Mouse (Mus musculus): ENCODE measurements around the gene Kcnb1.

The Kcnb1 gene

DNA sequence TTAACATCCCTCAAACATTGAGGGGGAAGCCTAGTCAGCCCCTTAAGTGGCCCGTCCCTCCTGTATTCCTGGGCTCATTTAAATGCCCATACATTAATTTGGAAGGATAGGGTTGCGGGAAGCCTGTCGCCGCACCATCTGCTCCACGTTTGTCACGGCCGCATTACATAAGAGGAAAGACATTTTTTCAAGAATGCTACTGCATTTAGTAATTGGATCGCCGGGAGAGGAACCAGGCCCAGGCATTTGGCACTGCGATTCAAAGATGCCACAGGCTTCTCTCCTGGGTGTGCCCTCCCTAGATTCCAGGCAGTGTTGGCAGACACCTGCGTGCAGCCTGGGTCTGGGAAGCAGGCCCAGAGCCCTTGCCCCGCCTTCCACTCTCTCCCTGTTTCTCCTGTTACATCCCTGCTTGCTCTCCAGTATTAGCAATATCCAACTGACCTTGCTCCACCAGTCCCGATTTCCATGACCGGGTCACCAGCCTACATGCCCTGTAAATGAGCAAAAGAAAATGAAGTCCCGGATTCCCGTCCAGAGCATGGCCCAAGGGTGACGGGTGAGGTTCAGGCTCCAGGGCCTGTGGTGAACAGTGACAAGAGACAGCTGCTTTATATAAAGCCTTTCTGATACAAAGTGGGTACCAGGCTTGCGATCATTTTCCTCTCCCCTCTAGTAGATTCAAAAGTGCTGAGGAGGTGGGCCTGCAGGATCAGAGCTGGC lies 110.3 kb downstream of the Kcnb1 start:
- DNase-seq (ENCODE audit: low spot score in 2 of 2), result peak; percentile 57 to 70

- no peak for DNase-seq (ENCODE audit: low spot score in 2 of 2)
Measured at GRCm38 (mm10) chr2:167078931-167079495, 110.9 kb downstream of the Kcnb1 start.

DNA sequence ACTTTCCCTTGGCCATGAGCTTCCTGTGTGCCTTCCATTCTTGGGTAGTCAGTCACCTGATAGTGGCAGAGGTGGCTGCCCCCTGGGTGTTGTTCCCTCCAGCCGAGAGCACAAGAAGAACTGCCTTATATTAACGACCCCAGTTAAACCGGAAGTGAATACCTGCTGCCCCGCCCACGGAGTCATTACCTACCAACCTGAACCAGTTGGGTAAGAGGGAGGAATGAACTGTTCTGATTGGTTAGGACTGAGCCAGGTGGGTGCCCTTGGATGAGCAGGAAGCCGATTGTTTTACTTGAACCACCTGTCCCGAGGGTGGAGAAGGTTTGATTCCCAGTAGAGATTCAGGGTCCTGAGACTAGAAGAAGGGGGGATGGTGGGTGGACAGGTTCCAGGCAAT lies 111.5 kb downstream of the Kcnb1 start:
- DNase-seq (ENCODE audit: low spot score in 2 of 2), result no peak

GRCm38 (mm10) chr2:167077199-167077962 lies 112.6 kb downstream of the Kcnb1 start:
- no peak for DNase-seq (ENCODE audit: low spot score in 2 of 2)

DNA sequence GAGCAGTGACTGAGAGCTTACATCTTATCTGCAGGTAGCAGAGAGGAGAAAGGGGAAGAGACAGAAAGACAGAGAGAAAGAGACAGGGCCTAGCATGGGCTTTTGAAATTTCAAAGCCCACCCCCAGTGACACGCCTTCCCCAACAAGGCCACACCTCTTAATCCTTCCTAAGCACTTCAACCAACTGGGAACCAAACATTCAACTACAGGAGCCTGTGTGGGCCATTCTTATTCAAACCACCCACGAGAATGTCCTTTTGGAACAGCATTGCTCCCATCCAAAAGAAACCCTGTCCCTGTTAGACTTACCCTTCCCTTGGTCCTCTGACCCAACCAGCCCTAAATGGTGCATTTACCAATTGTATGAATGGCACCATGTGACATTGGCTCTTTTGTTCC lies 113.2 kb downstream of the Kcnb1 start:
- DNase-seq (ENCODE audit: low spot score in 2 of 2), result no peak

DNA sequence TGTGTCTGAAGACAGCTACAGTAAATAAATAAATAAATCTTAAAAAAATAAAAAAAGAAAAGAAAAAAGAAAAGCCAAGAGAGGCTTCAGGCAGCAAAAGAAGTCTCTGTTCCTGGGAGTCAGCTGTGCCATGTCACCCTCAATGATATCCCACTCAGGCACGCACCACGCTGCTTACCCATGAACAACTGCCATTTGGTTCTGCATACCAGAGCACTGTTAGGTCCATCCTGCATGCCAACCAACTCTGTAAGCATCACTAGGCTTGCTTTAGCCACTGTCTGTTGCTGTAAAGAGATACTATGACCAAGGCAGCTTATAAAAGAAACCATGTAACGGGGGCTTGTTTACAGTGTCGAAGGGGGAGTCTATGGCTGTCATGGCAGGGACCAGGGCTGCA lies 113.6 kb downstream of the Kcnb1 start:
- DNase-seq (ENCODE audit: low spot score in 2 of 2), result no peak

- no peak for DNase-seq (ENCODE audit: low spot score in 2 of 2)
Measured at GRCm38 (mm10) chr2:167074587-167074986, 115.4 kb downstream of the Kcnb1 start.

DNA sequence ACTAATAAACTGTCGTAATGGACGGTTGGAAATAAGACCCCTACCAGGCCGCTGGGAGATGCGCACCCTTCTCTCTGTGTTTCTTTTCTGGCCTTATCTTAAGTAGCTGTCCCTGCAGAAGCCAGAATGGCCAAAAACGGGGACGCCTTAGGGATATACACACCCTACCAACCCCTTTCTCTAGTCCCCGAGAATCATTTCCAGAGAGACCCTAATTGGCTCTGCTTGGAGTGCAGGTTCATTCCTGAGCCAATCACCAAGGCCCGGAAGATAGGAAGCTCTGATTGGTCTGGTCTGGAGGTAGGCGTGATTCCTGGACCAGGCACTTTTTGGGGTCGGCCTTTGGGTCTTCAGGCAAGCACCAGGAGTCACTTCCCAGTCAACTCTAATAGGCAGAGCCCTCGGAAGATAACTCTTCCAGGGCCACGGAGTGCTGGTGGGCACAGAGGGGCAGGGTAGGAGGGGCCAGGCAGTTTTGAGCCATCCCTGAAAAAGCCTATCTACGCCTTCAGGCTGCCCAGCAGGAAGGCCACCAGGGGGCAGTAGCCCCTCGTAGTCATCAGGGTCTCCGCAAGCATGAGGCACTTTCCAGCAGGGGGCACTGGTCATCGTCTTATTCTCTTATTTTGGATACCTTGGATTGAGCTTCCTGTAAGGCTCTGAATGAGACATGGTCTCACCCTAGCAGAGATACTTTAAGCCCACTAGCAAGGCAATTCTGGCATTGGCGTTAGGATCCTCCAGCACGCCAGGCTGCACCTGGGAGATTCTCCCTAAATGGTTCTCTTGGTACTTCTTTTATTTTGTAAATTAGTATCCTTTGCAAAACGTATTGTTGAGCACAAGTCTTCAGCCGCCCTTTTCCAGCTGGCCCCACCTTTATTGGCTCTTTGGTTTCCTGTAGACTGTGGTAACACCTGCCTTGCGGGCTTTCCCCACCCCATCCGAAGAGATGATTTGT lies 118.0 kb downstream of the Kcnb1 start:
- peak; percentile 89 to 97 for DNase-seq (ENCODE audit: low spot score in 2 of 2)

- no peak for DNase-seq (ENCODE audit: low spot score in 2 of 2)
Measured at GRCm38 (mm10) chr2:167071266-167071640, 118.7 kb downstream of the Kcnb1 start.

DNA sequence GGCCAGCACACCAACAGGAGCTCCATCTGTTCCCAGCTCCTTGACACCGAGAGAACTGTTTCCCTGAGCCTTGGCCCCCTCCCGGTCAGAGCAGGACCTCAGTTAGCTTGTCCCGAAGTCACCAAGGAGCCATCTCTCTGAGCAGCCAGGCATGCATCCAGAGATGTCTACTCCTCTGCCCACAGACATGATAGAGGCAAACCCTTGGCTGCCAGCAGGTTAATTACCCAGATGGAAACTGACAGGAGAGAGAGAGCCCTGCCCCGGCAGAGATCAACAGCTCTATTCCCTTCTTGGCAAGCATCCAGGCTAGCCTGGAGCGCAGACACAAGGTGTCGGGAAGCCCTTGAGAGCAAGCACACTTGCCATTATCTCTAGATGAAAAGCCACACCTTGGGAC lies 119.6 kb downstream of the Kcnb1 start:
- DNase-seq (ENCODE audit: low spot score in 2 of 2), result no peak

DNA sequence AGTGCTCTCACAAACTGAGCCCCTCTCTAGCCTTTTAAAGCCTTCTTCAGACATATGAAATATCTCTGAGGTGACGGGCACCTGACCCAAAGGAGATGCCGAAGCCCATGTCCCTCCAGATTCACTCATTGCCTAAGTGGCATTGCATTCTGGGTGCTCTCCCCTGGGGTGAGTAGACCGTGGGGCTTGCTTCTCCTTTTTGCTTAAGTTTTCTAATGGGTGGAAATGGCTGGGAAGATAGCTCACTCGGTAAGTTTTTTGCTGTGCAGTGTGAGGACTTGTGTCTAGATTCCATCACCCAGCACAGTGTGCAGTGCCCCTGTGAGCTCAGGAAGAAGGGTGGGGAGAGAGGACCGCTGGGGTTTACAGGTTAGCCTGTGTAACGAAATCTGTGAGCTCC lies 122.4 kb downstream of the Kcnb1 start:
- no peak for DNase-seq (ENCODE audit: low spot score in 2 of 2)

DNA sequence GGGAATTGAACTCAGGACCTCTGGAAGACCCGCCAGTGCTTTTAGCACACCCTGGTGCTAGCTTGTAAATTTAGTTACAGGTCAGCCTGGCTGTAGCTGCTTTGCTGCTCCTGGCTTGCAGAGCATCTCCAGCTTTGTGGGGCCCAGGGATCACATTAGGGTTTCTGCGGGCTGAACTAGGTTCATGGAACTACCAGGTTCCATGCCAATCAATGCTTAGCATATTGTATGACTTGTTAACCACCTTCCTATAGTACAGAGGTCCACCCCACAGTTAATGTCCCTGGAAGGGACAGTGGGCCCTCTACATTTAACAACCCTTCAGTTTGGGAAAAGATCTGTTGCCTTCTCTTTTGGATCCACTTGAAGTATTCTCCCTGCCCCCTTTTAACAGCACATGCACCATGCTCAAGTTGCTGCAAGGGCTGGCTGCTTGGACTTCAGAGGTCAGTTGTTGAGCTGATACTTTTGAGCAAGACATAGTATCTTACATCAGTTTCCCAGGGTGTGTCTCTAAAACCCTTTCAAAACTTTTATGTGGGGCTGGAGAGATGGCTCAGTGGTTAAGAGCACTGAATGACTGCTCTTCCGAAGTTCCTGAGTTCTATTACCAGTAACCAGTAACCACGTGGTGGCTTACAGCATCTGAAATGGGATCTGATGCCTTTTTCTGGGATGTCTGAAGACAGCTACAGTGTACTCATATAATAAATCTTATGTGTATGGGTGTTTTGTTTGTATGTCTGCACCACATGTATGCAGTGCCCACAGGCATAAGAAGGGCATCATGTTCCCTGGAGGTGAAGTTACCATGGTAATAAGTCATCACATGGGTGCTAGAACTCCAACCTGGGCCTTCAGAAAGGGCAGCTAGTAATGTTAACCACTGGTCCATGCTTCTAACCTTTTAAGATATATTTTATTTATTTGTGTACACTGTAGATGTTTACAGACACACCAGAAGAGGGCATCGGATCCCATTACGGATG lies 123.1 kb downstream of the Kcnb1 start:
- DNase-seq (ENCODE audit: low spot score in 2 of 2), result no peak

DNA sequence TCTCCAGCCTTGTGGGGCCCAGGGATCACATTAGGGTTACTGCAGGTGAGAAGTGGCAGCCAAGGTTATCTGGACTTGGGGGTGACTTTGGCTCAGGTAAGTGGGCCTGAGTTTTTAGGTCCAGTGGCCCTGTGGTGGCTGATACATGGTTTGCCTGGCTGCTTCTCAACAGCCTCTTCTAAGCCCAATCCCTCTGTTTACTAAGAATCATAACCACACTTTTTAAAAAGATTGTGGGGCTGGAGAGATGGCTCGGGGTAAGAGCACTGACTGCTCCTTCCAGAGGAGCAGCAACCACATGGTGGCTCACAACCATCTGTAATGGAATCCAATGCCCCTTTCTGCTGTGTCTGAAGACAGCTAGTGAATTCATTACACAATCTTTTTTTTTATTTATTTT lies 123.9 kb downstream of the Kcnb1 start:
- no peak for DNase-seq (ENCODE audit: low spot score in 2 of 2)

DNA sequence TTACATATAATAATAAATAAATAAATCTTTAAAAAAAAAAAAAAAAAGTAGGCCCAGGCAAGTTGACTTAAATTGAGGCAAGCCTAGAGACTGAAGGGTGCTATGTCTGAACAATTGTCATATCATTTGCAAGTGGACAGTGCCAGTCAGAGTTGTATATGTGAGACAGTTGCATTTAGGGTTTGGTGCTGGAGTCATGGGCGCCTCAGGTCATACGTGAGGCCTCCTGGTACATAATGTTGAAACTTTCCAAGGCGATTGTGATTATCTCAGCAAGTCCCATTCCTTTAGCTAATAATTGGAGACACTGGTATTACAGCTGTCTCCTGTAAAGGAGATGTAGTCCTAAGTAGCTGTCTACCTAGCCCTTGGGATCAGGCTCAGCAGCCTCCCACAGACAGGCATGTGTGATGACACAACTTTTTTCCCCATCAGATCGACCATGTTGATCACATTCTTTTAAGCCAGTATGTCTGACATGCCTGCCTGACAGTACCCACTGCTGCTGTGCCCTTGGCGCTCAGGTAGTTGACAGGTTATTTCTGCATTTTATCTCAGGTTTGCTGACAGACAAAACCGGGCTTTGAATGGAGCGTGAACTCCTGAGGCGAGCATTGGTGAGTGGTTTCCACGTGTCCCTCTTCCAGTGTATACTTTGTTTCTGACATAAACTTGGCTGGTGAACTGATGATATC lies 125.2 kb downstream of the Kcnb1 start:
- no peak for DNase-seq (ENCODE audit: low spot score in 2 of 2)

- no peak for DNase-seq (ENCODE audit: low spot score in 2 of 2)
Measured at GRCm38 (mm10) chr2:167063906-167064496, 126.0 kb downstream of the Kcnb1 start.

GRCm38 (mm10) chr2:167062965-167063880 lies 126.7 kb downstream of the Kcnb1 start, which contains the start of gene Znfx1:
Gene Znfx1 (minus strand): TSS chr2:167063015.
- DNase-seq (ENCODE audit: low spot score in 2 of 2), result peak; percentile 93 to 97

DNA sequence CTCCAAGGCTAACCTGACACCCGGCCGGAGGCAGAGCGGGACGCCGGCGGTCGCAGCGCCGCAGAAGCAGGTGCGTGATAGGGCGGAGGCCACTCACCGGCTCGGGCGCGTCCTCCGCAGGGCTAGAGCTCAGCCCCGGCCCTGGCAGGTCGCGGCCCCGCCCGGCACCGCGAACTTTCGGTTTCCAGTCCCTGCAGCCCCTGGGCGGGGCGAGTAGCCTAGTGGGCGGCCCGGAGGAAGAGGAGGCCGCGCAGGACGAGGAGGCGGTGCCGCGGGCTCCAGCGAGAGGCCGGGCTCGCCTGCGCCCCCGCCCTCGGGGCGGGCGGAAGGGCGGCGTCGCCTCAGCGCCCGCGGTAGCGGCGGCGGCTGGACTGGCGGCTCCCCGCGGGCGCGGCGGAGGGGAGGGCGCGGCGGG lies 127.5 kb downstream of the Kcnb1 start:
- DNase-seq (ENCODE audit: low spot score in 2 of 2), result peak; percentile 71 to 77

DNA sequence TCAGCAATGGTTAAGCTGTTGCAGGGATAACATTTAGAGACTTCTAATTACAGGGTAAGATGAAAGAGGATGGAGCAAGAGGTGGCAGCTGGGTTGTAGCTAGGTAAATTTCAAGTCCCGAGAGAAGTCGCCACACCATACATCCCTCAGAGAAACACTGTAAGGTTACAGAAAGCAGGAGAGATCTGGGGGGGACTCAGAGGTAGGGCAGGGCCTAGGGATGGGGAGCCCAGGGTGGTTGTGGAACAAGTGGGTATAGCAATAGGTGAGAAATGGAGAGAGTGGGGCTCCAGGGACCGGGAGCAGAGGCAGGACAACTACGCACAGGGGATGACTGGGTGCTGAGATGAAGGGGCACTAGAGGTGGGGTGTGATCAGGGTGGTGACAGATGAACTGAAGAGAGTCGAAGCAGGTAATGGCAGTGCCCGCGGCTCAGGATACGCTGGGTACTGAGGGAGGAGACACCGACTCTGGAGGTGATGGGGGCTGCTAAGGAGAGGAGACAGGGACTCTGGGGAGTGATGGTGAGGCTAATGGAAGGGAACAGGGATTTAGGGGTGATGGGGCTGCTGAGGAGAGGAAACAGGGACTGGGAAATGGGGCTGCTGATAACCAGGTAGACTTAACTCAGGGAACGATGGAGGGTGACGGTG lies 128.4 kb downstream of the Kcnb1 start:
- no peak for DNase-seq (ENCODE audit: low spot score in 2 of 2)
